Mouse (Mus musculus) forebrain, embryonic 11.5 days (tissue): ENCODE results near the gene Ttf2. TPM values are rescaled to one million over a fixed set of nuclear protein-coding genes. Genes with fewer than 3 reads are reported as not detected.

Experiments
- ATAC-seq: fragments of 200-750 bp; cut with Nextera tagmentation; replicated peaks from 2 replicates; pipeline ENCODE4 v1.8.0; 2017; ENCODE audit warnings: moderate TSS enrichment; ENCODE audit not compliant: low FRiP score
- DNase-seq: peaks from one replicate; pipeline ENCODE4 v3.0.0-alpha.2; 2017; ENCODE audit warnings: low spot score
- H3K27ac ChIP-seq: fragments of 300-500 bp; sonication (generic); 2 replicates; pipeline ENCODE4 v1.5.1; 2014; ENCODE audit warnings: low read depth, low read length
- H3K27me3 ChIP-seq: fragments of 300-500 bp; sonication (generic); 2 replicates; pipeline ENCODE4 v1.6.1; 2014; ENCODE audit warnings: mild to moderate bottlenecking, low read length, mixed read lengths; ENCODE audit not compliant: control insufficient read depth, insufficient read depth
- H3K36me3 ChIP-seq: fragments of 300-500 bp; sonication (generic); 2 replicates; pipeline ENCODE4 v1.6.1; 2014; ENCODE audit warnings: mild to moderate bottlenecking, low read length, moderate library complexity, mixed read lengths; ENCODE audit not compliant: control insufficient read depth, insufficient read depth
- H3K4me1 ChIP-seq: fragments of 300-500 bp; sonication (generic); replicated peaks from 2 replicates; pipeline ENCODE4 v1.6.1; 2014; ENCODE audit warnings: low read length, mixed read lengths; ENCODE audit not compliant: control insufficient read depth, insufficient read depth
- H3K4me2 ChIP-seq: fragments of 300-500 bp; sonication (generic); 2 replicates; pipeline ENCODE4 v1.6.1; 2014; ENCODE audit warnings: low read depth, mild to moderate bottlenecking, low read length, moderate library complexity, mixed read lengths; ENCODE audit not compliant: severe bottlenecking
- H3K4me3 ChIP-seq: fragments of 300-500 bp; sonication (generic); 2 replicates; pipeline ENCODE4 v1.5.1; 2014; ENCODE audit warnings: low read depth, low read length
- H3K9ac ChIP-seq: fragments of 300-500 bp; sonication (generic); 2 replicates; pipeline ENCODE4 v1.6.1; 2014; ENCODE audit warnings: low read length
- H3K9me3 ChIP-seq: fragments of 300-500 bp; sonication (generic); 2 replicates; pipeline ENCODE4 v1.6.1; 2016; ENCODE audit warnings: low read length, mixed read lengths; ENCODE audit not compliant: control insufficient read depth
- WGBS: fragments of 180-500 bp; shearing (Covaris S2); extraction: QIAGEN DNeasy Blood & Tissue Kit; methylation state at CpG from one replicate; pipeline ENCODE4 v1.1.7; 2014; 5-methylcytosine and 5-hydroxymethylcytosine counted together
- polyA plus RNA-seq: library from polyadenylated mRNA; unstranded; fragments of >200 nt; fragmentation: Nextera tagmentation; extraction: Ambion mirVana; gene quantifications from 2 replicates; pipeline ENCODE4 v1.2.1, GENCODE M21; 2014

The Ttf2 gene
- polyA plus RNA-seq, 1 experiment from 2014 or later = 30.8 TPM

- no peak overlapping the region for H3K9ac ChIP-seq
- H3K4me1 ChIP-seq = no peaks in the 10 kb centered on the region
- no peak overlapping the region for H3K27ac ChIP-seq
- no peaks in the 10 kb centered on the region for H3K36me3 ChIP-seq
- H3K9me3 ChIP-seq = no peaks in the 10 kb centered on the region
- no peak overlapping the region for H3K4me2 ChIP-seq
- no peak overlapping the region for H3K4me3 ChIP-seq
- WGBS = 65% methylated on average over 4 of the region's 4 CpGs
- no peaks in the 10 kb centered on the region for H3K27me3 ChIP-seq
- ATAC-seq = no peak
- DNase-seq = no peak
Observed at GRCm38 (mm10) chr3:100994252-100994651, 24.8 kb upstream of the Ttf2 start.

DNA sequence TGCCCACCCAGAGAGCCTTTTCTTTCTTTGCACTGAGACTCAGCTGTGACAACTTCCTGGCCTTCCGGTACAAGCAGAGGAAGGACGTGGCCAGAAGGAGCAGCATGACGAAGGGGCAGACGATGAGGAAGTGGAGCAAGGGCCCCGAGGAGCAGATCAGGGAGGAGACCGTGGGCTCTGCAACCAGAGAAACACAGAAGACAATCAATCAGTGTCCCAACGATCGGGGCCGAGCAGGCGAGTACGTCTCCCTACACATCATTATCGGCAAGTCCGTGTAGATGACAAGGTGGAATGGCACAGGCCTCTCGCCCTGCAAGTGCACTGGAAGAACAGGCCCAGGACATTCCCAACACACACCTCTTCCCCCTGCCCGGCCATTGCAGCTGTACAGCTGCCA lies 24.3 kb upstream of the Ttf2 start:
- ATAC-seq (no peak), DNase-seq (no peak)
- Histone ChIP-seq H3K4me1 (no peaks in the 10 kb centered on the region), H3K9me3 (no peaks in the 10 kb centered on the region), H3K27ac (no peak overlapping the region), H3K36me3 (no peaks in the 10 kb centered on the region), H3K4me2 (no peak overlapping the region), H3K9ac (no peak overlapping the region), H3K27me3 (no peaks in the 10 kb centered on the region), H3K4me3 (no peak overlapping the region)
- WGBS = 89% methylated on average over 15 of the region's 15 CpGs

DNA sequence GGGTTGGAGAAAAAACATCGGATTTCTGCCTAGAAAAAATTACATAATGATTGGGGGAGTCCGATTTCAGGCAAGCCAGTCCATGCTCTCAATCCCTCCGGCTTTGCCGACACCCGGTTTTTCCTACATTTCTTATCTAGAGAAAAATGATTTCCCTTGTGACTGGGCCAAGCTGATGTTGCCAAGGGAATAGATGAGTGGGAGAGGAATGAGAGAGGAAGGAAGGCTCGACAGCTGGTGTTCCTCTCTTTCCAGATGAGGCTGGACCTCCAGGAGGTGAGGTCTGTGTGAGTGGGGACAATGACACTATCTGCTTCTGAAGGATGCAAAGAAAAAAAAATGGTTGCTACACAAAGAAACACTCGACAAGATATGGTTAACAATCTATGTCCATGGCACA lies 23.7 kb upstream of the Ttf2 start:
- Histone ChIP-seq H3K9me3 (no peaks in the 10 kb centered on the region), H3K27ac (no peak overlapping the region), H3K4me3 (no peak overlapping the region), H3K36me3 (no peaks in the 10 kb centered on the region), H3K27me3 (no peaks in the 10 kb centered on the region), H3K4me2 (no peak overlapping the region), H3K4me1 (no peaks in the 10 kb centered on the region), H3K9ac (no peak overlapping the region)
- 92% methylated on average over 7 of the region's 7 CpGs for WGBS
- no peak for ATAC-seq
- no peak for DNase-seq

DNA sequence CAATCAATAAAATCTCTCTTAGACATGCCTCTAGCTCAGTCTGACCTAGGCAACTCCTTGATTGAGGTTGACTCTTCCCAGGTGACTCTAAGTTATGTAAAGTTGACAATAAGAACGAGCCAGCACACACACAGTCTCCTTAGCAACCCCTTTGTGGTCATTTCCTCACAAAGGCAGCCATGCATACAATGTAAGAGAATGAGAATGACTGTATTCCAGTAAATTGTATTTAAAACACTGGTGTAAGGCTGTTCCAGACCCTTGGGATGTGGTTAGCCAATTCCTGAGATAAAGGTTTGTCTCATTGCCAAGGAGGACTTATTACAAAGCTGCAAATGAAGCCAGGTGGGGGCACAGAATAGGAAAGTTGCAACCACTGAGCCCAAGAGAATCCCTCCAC lies 20.8 kb upstream of the Ttf2 start:
- Histone ChIP-seq H3K4me2 (no peak overlapping the region), H3K9ac (no peak overlapping the region), H3K4me1 (no peaks in the 10 kb centered on the region), H3K9me3 (no peaks in the 10 kb centered on the region), H3K27me3 (no peaks in the 10 kb centered on the region), H3K27ac (no peak overlapping the region), H3K36me3 (no peaks in the 10 kb centered on the region), H3K4me3 (no peak overlapping the region)
- 53% methylated on average over 1 of the region's 1 CpGs for WGBS
- DNase-seq = no peak
- ATAC-seq = no peak

- Histone ChIP-seq H3K4me3 (no peak overlapping the region), H3K27me3 (no peaks in the 10 kb centered on the region), H3K27ac (no peak overlapping the region), H3K4me1 (no peaks in the 10 kb centered on the region), H3K36me3 (no peaks in the 10 kb centered on the region), H3K4me2 (no peak overlapping the region), H3K9ac (no peak overlapping the region), H3K9me3 (no peaks in the 10 kb centered on the region)
- ATAC-seq (no peak), DNase-seq (no peak)
- 52% methylated on average over 12 of the region's 12 CpGs for WGBS
Observed at GRCm38 (mm10) chr3:100989417-100989816, 20.0 kb upstream of the Ttf2 start.

- no peak overlapping the region for H3K27ac ChIP-seq
- no peak overlapping the region for H3K4me2 ChIP-seq
- H3K36me3 ChIP-seq = no peaks in the 10 kb centered on the region
- no peaks in the 10 kb centered on the region for H3K9me3 ChIP-seq
- ATAC-seq (no peak), DNase-seq (no peak)
- H3K4me1 ChIP-seq = no peaks in the 10 kb centered on the region; the same call in 1 of the 2 replicates
- no peak overlapping the region for H3K9ac ChIP-seq
- 82% methylated on average over 8 of the region's 8 CpGs for WGBS
- no peak overlapping the region for H3K4me3 ChIP-seq
- H3K27me3 ChIP-seq = no peaks in the 10 kb centered on the region
Observed at GRCm38 (mm10) chr3:100979290-100979689, 9.8 kb upstream of the Ttf2 start.

DNA sequence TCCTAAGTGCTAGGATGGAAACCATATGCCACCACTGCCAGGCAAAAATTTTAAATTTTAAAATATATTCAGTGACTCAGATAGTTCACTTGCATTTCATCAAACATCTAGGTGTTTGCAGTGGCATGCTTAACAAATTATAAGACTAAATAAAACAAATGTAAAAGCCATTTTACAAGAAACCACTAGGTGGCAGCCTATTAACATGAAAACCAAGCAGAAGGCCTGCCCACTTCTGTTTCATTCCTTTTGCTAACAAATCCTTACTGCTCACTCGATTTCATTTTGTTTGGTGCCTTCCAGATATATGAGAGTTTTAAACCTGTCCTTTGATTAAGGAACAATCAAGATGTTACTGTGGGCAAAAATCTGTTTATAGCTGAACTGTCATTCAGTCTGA lies 4.4 kb upstream of the Ttf2 start:
- Histone ChIP-seq H3K9me3 (no peaks in the 10 kb centered on the region), H3K4me2 (no peak overlapping the region), H3K9ac (no peak overlapping the region), H3K27me3 (no peaks in the 10 kb centered on the region), H3K27ac (no peak overlapping the region), H3K4me1 (0 out of 2 replicates have a peak, but pooled peaks cover under 1% of the 10 kb centered on the region), H3K4me3 (no peak overlapping the region), H3K36me3 (no peaks in the 10 kb centered on the region)
- ATAC-seq (no peak), DNase-seq (no peak)
- WGBS = 9% methylated on average over 1 of the region's 1 CpGs

- ATAC-seq = no peak
- WGBS = 84% methylated on average over 14 of the region's 14 CpGs
Observed at GRCm38 (mm10) chr3:100963849-100964542, 5.5 kb downstream of the Ttf2 start.

DNA sequence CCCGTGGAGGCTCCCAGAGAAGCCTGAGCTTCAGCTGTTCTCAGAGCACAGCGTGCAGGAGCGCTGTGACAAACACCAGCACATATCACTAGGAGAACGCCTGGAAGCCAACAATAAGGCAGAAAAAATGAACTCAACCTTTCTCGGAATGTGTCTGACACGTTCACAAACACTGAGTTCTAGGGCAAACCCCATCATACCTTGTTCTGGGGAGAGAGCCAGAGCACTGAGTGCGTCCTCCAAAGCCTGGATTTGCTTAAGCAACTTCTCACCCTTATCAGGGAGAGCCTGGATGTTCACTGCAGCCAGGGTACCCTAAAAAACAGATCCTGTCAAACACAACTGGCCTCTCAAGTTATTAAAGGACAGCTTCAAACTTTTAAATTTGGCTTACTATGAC lies 8.0 kb downstream of the Ttf2 start:
- Histone ChIP-seq H3K27ac (no peak overlapping the region), H3K36me3 (peaks cover 5% of the 10 kb centered on the region; the same call in 1 of the 2 replicates), H3K4me2 (no peak overlapping the region), H3K9me3 (no peaks in the 10 kb centered on the region), H3K4me1 (no peaks in the 10 kb centered on the region), H3K4me3 (no peak overlapping the region), H3K27me3 (no peaks in the 10 kb centered on the region), H3K9ac (no peak overlapping the region)
- ATAC-seq = no peak
- DNase-seq = no peak
- WGBS = 95% methylated on average over 7 of the region's 7 CpGs

More at GRCm38 (mm10) chr3:100963849-100964542, 5.5 kb downstream of the Ttf2 start:
- Histone ChIP-seq H3K9ac (no peak overlapping the region), H3K36me3 (peaks cover 5% of the 10 kb centered on the region; the same call in 1 of the 2 replicates), H3K27me3 (no peaks in the 10 kb centered on the region), H3K4me3 (no peak overlapping the region), H3K4me2 (no peak overlapping the region), H3K4me1 (0 out of 2 replicates have a peak, but pooled peaks cover 3% of the 10 kb centered on the region), H3K9me3 (no peaks in the 10 kb centered on the region), H3K27ac (no peak overlapping the region)
- peak; percentile 61 for DNase-seq
